Mouse (Mus musculus) limb, embryonic 13.5 days (tissue): ENCODE results near the gene Alyref2. TPM values are rescaled to one million over a fixed set of nuclear protein-coding genes. Genes with fewer than 3 reads are reported as not detected.
A peak's percentile ranks its signal among the peaks of the same experiment; 100 is the strongest.

Source experiments
- ATAC-seq: fragments of 200-750 bp; cut with Nextera tagmentation; 2 replicates; pipeline ENCODE4 v1.8.0; 2017; ENCODE audit warnings: low read depth, moderate number of reproducible peaks, moderate TSS enrichment; ENCODE audit not compliant: low FRiP score
- H3K27ac ChIP-seq: fragments of 300-500 bp; sonication (generic); 2 replicates; pipeline ENCODE4 v1.5.1; 2015; ENCODE audit warnings: inconsistent platforms, mild to moderate bottlenecking, moderate library complexity
- H3K27me3 ChIP-seq: fragments of 300-500 bp; sonication (generic); 2 replicates; pipeline ENCODE4 v1.6.1; 2015; ENCODE audit warnings: mild to moderate bottlenecking, inconsistent platforms
- H3K36me3 ChIP-seq: fragments of 300-500 bp; sonication (generic); 2 replicates; pipeline ENCODE4 v1.6.1; 2015; ENCODE audit warnings: inconsistent platforms, mild to moderate bottlenecking, moderate library complexity
- H3K4me1 ChIP-seq: fragments of 300-500 bp; sonication (generic); 2 replicates; pipeline ENCODE4 v1.6.1; 2015; ENCODE audit warnings: inconsistent platforms
- H3K4me2 ChIP-seq: fragments of 300-500 bp; sonication (generic); replicated peaks from 2 replicates; pipeline ENCODE4 v1.6.1; 2015; ENCODE audit warnings: inconsistent platforms, mild to moderate bottlenecking, moderate library complexity
- H3K4me3 ChIP-seq: fragments of 300-500 bp; sonication (generic); 2 replicates; pipeline ENCODE4 v1.5.1; 2015; ENCODE audit warnings: moderate library complexity, mild to moderate bottlenecking, inconsistent platforms
- H3K9ac ChIP-seq: fragments of 300-500 bp; sonication (generic); 2 replicates; pipeline ENCODE4 v1.6.1; 2015; ENCODE audit warnings: mild to moderate bottlenecking, inconsistent platforms
- H3K9me3 ChIP-seq: fragments of 300-500 bp; sonication (generic); 2 replicates; pipeline ENCODE4 v1.6.1; 2016; ENCODE audit warnings: inconsistent platforms
- WGBS: fragments of 180-500 bp; shearing (Covaris S2); methylation state at CpG from one replicate; pipeline ENCODE4 v1.1.7; 2015; 5-methylcytosine and 5-hydroxymethylcytosine counted together
- polyA plus RNA-seq: library from polyadenylated mRNA; unstranded; fragments of >200 nt; fragmentation: Nextera tagmentation; extraction: Ambion mirVana; gene quantifications from 2 replicates; pipeline ENCODE4 v1.2.1, GENCODE M21; 2015

Alyref2 gene
- polyA plus RNA-seq, 1 experiment from 2014 or later, result 15.8 TPM

- Histone ChIP-seq H3K4me1 (0 out of 2 replicates have a peak, but pooled peaks cover 7% of the 10 kb centered on the region), H3K9ac (no peak overlapping the region), H3K27ac (peak overlapping the region; percentile 95; the same call in 1 of the 2 replicates), H3K4me3 (peak overlapping the region; percentile 69), H3K9me3 (peaks cover 3% of the 10 kb centered on the region; the same call in 1 of the 2 replicates), H3K4me2 (peak overlapping the region; percentile 76), H3K36me3 (no peaks in the 10 kb centered on the region), H3K27me3 (no peaks in the 10 kb centered on the region)
- peak; percentile 86 for ATAC-seq
- 1% methylated on average over 14 of the region's 14 CpGs for WGBS
These were observed 659 bp upstream of the Alyref2 start for GRCm38 (mm10) chr1:171502388-171503249.

DNA sequence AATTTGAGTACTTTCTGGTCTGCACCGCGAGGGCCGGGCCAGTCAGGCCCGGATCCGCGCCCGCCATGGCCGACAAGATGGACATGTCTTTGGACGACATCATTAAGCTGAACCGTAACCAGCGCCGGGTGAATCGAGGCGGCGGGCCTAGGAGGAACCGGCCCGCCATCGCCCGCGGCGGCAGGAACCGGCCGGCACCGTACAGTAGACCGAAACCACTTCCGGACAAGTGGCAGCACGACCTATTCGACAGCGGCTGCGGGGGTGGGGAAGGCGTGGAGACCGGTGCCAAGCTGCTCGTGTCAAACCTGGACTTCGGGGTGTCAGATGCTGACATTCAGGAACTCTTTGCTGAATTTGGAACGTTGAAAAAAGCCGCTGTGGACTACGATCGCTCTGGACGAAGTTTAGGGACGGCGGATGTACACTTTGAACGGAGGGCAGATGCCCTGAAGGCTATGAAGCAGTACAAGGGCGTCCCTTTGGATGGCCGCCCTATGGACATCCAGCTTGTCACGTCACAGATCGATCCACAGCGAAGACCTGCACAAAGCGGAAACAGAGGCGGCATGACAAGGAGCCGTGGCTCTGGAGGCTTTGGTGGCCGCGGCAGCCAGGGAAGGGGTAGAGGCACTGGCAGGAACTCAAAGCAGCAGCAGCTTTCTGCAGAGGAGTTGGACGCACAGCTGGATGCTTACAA is 464 bp downstream of the Alyref2 start:
- H3K27ac ChIP-seq, result peak overlapping the region; percentile 95
- no peaks in the 10 kb centered on the region for H3K36me3 ChIP-seq
- H3K27me3 ChIP-seq, result no peaks in the 10 kb centered on the region
- H3K4me2 ChIP-seq, result peak overlapping the region; percentile 76
- 0 out of 2 replicates have a peak, but pooled peaks cover 7% of the 10 kb centered on the region for H3K4me1 ChIP-seq
- peak overlapping the region; percentile 69 for H3K4me3 ChIP-seq
- WGBS, result under 1% methylated on average over 53 of the region's 53 CpGs
- ATAC-seq, result peak; percentile 64
- peak overlapping the region; percentile 84 for H3K9ac ChIP-seq
- peaks cover 3% of the 10 kb centered on the region; the same call in 1 of the 2 replicates for H3K9me3 ChIP-seq

DNA sequence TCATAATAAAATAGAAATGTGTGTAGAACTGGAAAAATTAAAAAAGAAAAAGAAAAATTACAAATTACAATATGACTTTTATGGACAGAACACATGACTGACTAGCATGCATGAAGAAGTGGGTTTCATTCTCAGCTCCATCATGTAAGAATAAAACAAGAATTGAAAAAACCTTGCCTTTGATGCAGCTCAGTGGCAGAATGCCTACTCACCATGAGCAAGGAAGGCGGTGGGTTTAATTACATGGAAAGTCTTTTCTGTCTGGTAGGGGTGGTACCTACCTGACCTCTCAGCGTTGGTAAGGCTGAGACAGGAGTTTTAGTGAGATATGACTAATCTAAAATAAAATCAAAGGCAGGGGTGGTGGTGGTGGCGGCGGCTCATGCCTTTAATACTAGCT is 1.3 kb downstream of the Alyref2 start:
- H3K4me3 ChIP-seq, result peak overlapping the region; percentile 69
- H3K9me3 ChIP-seq, result peaks cover 3% of the 10 kb centered on the region; the same call in 1 of the 2 replicates
- H3K4me2 ChIP-seq, result peak overlapping the region; percentile 76
- WGBS, result 62% methylated on average over 4 of the region's 4 CpGs
- no peak overlapping the region for H3K9ac ChIP-seq
- no peak overlapping the region for H3K27ac ChIP-seq
- H3K27me3 ChIP-seq, result no peaks in the 10 kb centered on the region
- H3K4me1 ChIP-seq, result 0 out of 2 replicates have a peak, but pooled peaks cover 7% of the 10 kb centered on the region
- no peaks in the 10 kb centered on the region for H3K36me3 ChIP-seq
- no peak for ATAC-seq

- ATAC-seq, result no peak
- no peaks in the 10 kb centered on the region for H3K36me3 ChIP-seq
- no peaks in the 10 kb centered on the region for H3K4me1 ChIP-seq
- H3K4me2 ChIP-seq, result no peak overlapping the region
- H3K9ac ChIP-seq, result no peak overlapping the region
- WGBS, result 85% methylated on average over 2 of the region's 2 CpGs
- no peaks in the 10 kb centered on the region for H3K27me3 ChIP-seq
- H3K27ac ChIP-seq, result no peak overlapping the region
- no peak overlapping the region for H3K4me3 ChIP-seq
- no peaks in the 10 kb centered on the region for H3K9me3 ChIP-seq
These were observed 10.0 kb downstream of the Alyref2 start for GRCm38 (mm10) chr1:171513234-171513633.

DNA sequence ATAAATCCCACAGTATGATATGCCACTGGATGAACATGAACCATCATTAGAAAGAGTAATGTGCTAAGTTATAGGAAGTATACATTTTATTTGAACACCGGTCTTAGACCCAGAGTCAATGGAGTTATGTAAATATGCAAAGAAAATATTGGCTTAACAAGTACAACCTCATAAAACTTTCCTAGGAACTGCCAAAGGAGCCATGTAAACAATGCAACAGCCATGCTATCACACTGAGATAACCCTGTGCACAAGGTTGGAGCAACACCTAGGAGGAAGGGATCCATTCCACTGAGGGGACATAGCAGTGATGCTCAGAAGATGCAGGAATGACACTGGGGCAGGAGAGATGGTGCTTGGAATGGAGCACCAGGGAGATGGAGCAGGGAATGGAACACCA is 10.5 kb downstream of the Alyref2 start:
- 90% methylated on average over 1 of the region's 1 CpGs for WGBS
- Histone ChIP-seq H3K4me1 (no peaks in the 10 kb centered on the region), H3K4me2 (no peak overlapping the region), H3K9me3 (no peaks in the 10 kb centered on the region), H3K27ac (no peak overlapping the region), H3K9ac (no peak overlapping the region), H3K27me3 (no peaks in the 10 kb centered on the region), H3K4me3 (no peak overlapping the region), H3K36me3 (no peaks in the 10 kb centered on the region)
- ATAC-seq, result no peak

DNA sequence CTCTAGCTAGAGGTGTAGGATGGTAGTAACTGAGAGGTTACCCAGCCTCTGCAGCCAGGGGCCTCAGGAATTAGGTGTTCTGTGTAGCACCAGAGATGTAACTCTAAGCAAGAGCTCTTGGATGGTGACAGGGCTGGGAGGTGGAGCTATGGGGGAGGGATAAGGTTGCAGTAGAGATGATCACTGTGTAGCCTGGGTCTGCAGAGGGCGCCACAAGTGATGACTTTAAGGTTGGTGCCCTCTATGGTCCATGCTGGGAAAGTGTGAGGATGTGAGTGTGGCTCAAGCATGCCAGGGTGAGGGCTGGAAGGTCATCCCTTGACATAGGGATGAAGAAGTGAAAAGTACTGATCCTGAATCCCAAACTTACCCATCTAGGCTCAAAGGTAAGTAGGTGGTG is 11.8 kb downstream of the Alyref2 start:
- no peaks in the 10 kb centered on the region for H3K36me3 ChIP-seq
- WGBS, result 14% methylated on average over 1 of the region's 1 CpGs
- no peaks in the 10 kb centered on the region for H3K27me3 ChIP-seq
- H3K4me2 ChIP-seq, result no peak overlapping the region
- no peak overlapping the region for H3K27ac ChIP-seq
- ATAC-seq, result no peak
- H3K4me1 ChIP-seq, result no peaks in the 10 kb centered on the region
- no peak overlapping the region for H3K4me3 ChIP-seq
- H3K9me3 ChIP-seq, result no peaks in the 10 kb centered on the region
- no peak overlapping the region for H3K9ac ChIP-seq

GRCm38 (mm10) chr1:171515557-171515956 is 12.3 kb downstream of the Alyref2 start:
- Histone ChIP-seq H3K9ac (no peak overlapping the region), H3K9me3 (no peaks in the 10 kb centered on the region), H3K4me2 (no peak overlapping the region), H3K27ac (no peak overlapping the region), H3K27me3 (no peaks in the 10 kb centered on the region), H3K4me3 (no peak overlapping the region), H3K4me1 (no peaks in the 10 kb centered on the region), H3K36me3 (no peaks in the 10 kb centered on the region)
- 74% methylated on average over 4 of the region's 4 CpGs for WGBS
- ATAC-seq, result no peak

DNA sequence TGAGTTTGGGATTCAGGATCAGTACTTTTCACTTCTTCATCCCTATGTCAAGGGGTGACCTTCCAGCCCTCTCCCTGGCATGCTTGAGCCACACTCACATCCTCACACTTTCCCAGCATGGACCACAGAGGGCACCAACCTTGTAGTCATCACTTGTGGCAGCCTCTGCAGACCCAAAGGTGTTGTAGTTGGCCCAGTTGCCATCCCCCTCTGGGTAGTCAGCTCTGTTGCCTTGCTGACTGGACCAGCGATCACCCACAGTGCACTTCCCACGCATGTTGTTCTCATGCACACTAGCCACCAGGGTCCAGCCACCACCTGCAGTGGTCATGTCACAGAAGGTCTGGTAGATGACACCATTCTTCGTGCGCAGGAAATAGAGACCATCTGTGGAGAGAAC is 28.1 kb downstream of the Alyref2 start:
- H3K27me3 ChIP-seq, result no peaks in the 10 kb centered on the region
- H3K4me2 ChIP-seq, result no peak overlapping the region
- ATAC-seq, result no peak
- no peaks in the 10 kb centered on the region for H3K36me3 ChIP-seq
- no peak overlapping the region for H3K4me3 ChIP-seq
- H3K9ac ChIP-seq, result no peak overlapping the region
- H3K27ac ChIP-seq, result no peak overlapping the region
- H3K4me1 ChIP-seq, result no peaks in the 10 kb centered on the region
- H3K9me3 ChIP-seq, result no peaks in the 10 kb centered on the region
- 90% methylated on average over 4 of the region's 4 CpGs for WGBS

- H3K4me2 ChIP-seq, result no peak overlapping the region
These were observed 29.6 kb downstream of the Alyref2 start for GRCm38 (mm10) chr1:171532830-171533229.

DNA sequence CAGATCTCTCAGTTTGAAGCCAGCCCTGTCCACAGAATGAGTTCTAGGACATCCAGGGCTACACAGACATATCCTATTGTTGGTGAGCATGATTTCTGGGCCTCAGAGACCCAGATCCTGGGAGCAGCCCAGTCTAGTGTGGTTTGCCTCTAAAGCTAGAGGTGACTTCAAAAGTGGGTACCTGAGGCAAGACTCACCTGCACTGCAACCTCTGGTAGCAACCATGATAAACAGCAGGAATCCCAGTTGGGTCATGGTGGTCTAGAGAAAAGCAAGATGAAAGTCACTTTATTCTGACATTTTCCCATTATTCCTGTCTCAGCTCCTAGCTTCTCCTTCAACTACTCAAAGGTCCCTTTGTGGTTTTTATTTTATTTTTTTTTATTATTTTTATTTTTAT is 31.3 kb downstream of the Alyref2 start:
- no peak for ATAC-seq
- no peak overlapping the region for H3K27ac ChIP-seq
- no peak overlapping the region for H3K4me2 ChIP-seq
- no peaks in the 10 kb centered on the region for H3K27me3 ChIP-seq
- H3K9ac ChIP-seq, result no peak overlapping the region
- H3K9me3 ChIP-seq, result 0 out of 2 replicates have a peak, but pooled peaks cover 3% of the 10 kb centered on the region
- H3K36me3 ChIP-seq, result no peaks in the 10 kb centered on the region
- no peaks in the 10 kb centered on the region for H3K4me1 ChIP-seq
- H3K4me3 ChIP-seq, result no peak overlapping the region

More at GRCm38 (mm10) chr1:171532830-171533229, 29.6 kb downstream of the Alyref2 start:
- Histone ChIP-seq H3K9me3 (no peaks in the 10 kb centered on the region), H3K4me1 (no peaks in the 10 kb centered on the region), H3K27me3 (no peaks in the 10 kb centered on the region), H3K4me3 (no peak overlapping the region), H3K9ac (no peak overlapping the region), H3K36me3 (no peaks in the 10 kb centered on the region), H3K27ac (no peak overlapping the region)
- WGBS, result 66% methylated on average over 2 of the region's 2 CpGs
- no peak for ATAC-seq

DNA sequence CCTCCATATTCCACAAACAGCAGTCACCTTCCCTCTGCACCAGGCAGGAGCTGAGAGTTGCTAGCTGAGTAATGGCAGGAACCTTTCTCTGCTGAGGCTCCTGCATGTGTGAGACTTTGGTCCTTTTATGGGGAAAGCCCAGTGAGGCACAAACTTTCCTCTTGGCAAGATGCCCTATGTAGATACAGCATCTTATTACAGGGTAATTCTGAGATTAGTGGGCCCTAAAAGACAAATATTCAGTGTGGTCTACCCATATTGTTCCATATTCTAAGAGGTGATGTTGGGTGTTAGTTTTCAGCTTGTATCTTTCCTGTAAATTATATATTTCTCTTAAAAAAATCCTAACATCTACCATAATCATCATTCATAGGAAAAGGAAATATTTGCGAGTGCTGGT is 31.9 kb downstream of the Alyref2 start, which contains the start of gene Itln1:
Itln1 (minus strand) TSS at position 101 of the 400 bp plus-strand sequence.
- Histone ChIP-seq H3K9me3 (0 out of 2 replicates have a peak, but pooled peaks cover 5% of the 10 kb centered on the region), H3K4me3 (no peak within 1 kb of the TSS), H3K4me1 (no peaks in the 10 kb centered on the region), H3K36me3 (no peaks in the 10 kb centered on the region), H3K4me2 (no peak within 1 kb of the TSS), H3K27me3 (no peaks in the 10 kb centered on the region), H3K27ac (no peak within 1 kb of the TSS), H3K9ac (no peak within 1 kb of the TSS)
- WGBS, result 97% methylated on average over 1 of the region's 1 CpGs
- ATAC-seq, result no peak

DNA sequence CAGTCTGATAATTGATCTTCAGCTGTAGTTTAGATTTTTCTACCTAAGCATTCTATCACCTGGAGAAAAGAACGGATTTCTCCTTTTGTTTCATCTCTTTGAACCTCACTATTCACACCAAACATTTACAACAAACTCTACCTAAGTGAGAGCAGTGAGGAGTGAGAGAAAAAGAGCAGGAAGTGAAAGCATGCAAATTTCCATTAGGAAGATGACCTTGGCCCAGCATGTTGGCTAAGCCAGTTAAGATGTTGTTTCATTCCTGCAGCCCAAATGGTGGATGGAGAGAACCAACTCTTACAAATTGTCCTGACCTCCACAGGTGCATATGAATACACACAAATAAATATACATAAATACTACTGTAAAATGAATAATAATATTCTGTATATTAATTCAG is 37.4 kb downstream of the Alyref2 start:
- no peak overlapping the region for H3K27ac ChIP-seq
- no peak overlapping the region for H3K9ac ChIP-seq
- H3K4me3 ChIP-seq, result no peak overlapping the region
- no peak for ATAC-seq
- H3K4me1 ChIP-seq, result no peaks in the 10 kb centered on the region
- no peaks in the 10 kb centered on the region for H3K27me3 ChIP-seq
- no peak overlapping the region for H3K4me2 ChIP-seq
- no peaks in the 10 kb centered on the region for H3K36me3 ChIP-seq
- 81% methylated on average over 1 of the region's 1 CpGs for WGBS
- H3K9me3 ChIP-seq, result 0 out of 2 replicates have a peak, but pooled peaks cover 5% of the 10 kb centered on the region
